Mouse (Mus musculus): ENCODE measurements around the gene Scyl3.

GRCm38 (mm10) chr1:164001831-164002452 is 73.0 kb downstream of the Scyl3 start:
- TF ChIP-seq USF1 (IDR thresholded peaks at IDR 0.05; ENCODE audit: low read depth) (no peak), POLR2A (IDR thresholded peaks at IDR 0.05; ENCODE audit: insufficient read length, low read depth) (no peak)

Measured in myocyte (in vitro differentiated cells).